ENCODE assay signal across 35 mouse cellular contexts in genomic region chr4:97557585-97557984, GRCm38 (mm10).
"Had no signal": no experiment of that assay in that cellular context is flagged by ENCODE, and none has a peak within 500 bp of the region (broad histone marks: within the 10 kb centered on the region; RNA-seq: fewer than 3 reads in every experiment).

No protein-coding gene starts in this region.

- H3K27me3 ChIP-seq: heart, embryonic 12.5 days; heart, embryonic 13.5 days; heart, embryonic 15.5 days; hindbrain, embryonic 12.5 days; hindbrain, embryonic 13.5 days; hindbrain, embryonic 15.5 days; intestine, embryonic 15.5 days; kidney, embryonic 15.5 days had no signal

- H3K4me3 ChIP-seq: heart, embryonic 10.5 days; heart, embryonic 12.5 days; heart, embryonic 13.5 days; heart, embryonic 15.5 days; hindbrain, embryonic 10.5 days; hindbrain, embryonic 12.5 days; hindbrain, embryonic 13.5 days; hindbrain, embryonic 15.5 days; intestine, embryonic 15.5 days; kidney, embryonic 15.5 days; layer of hippocampus, adult 2 months had no signal

- H3K36me3 ChIP-seq: heart, embryonic 10.5 days; heart, embryonic 12.5 days; heart, embryonic 13.5 days; heart, embryonic 15.5 days; hindbrain, embryonic 10.5 days; hindbrain, embryonic 12.5 days; hindbrain, embryonic 13.5 days; hindbrain, embryonic 15.5 days; intestine, embryonic 15.5 days; kidney, embryonic 15.5 days had no signal

- H3K9ac ChIP-seq: heart, embryonic 12.5 days; heart, embryonic 13.5 days; heart, embryonic 15.5 days; hindbrain, embryonic 12.5 days; hindbrain, embryonic 13.5 days; hindbrain, embryonic 14.5 days; hindbrain, embryonic 15.5 days; intestine, embryonic 15.5 days; kidney, embryonic 15.5 days had no signal

- H3K4me1 ChIP-seq: heart, embryonic 10.5 days; heart, embryonic 12.5 days; heart, embryonic 13.5 days; heart, embryonic 15.5 days; hindbrain, embryonic 12.5 days; hindbrain, embryonic 13.5 days; hindbrain, embryonic 15.5 days; intestine, embryonic 15.5 days; kidney, embryonic 15.5 days had no signal

- ATAC-seq: hindbrain, embryonic 16.5 days; hindbrain, postnatal 0 days; inflammation-experienced regulatory T-cells, adult 6 months; intestine, embryonic 15.5 days; intestine, embryonic 16.5 days; intestine, postnatal 0 days had no signal

- H3K9me3 ChIP-seq: heart, embryonic 10.5 days; heart, embryonic 12.5 days; heart, embryonic 13.5 days; heart, embryonic 15.5 days; hindbrain, embryonic 10.5 days; hindbrain, embryonic 12.5 days; hindbrain, embryonic 13.5 days; hindbrain, embryonic 15.5 days; intestine, embryonic 15.5 days; kidney, embryonic 15.5 days had no signal

- H3K4me2 ChIP-seq: heart, embryonic 11.5 days; heart, embryonic 12.5 days; heart, embryonic 13.5 days; heart, embryonic 15.5 days; hindbrain, embryonic 12.5 days; hindbrain, embryonic 13.5 days; hindbrain, embryonic 14.5 days; hindbrain, embryonic 15.5 days; intestine, embryonic 15.5 days; kidney, embryonic 15.5 days had no signal

- DNase-seq: heart, postnatal 10 days; heart, postnatal 14 days; heart, postnatal 36 days; heart, postnatal 4 days; kidney, adult 11 months; kidney, adult 18-20 months; kidney, adult 2 months; kidney, adult 8-10 months; kidney, adult 9 months; kidney, postnatal 10 days; kidney, postnatal 14 days; kidney, postnatal 25 days; kidney, postnatal 36 days; kidney, postnatal 4 days; layer of hippocampus, adult 9-11 months; layer of hippocampus, postnatal 36 days had no signal

- H3K27ac ChIP-seq: heart, embryonic 10.5 days; heart, embryonic 13.5 days; heart, embryonic 15.5 days; hindbrain, embryonic 10.5 days; hindbrain, embryonic 12.5 days; hindbrain, embryonic 13.5 days; hindbrain, embryonic 14.5 days; hindbrain, embryonic 15.5 days; hindbrain, postnatal 0 days; intestine, embryonic 15.5 days; kidney, embryonic 15.5 days; kidney, postnatal 0 days; layer of hippocampus, adult 2 months had no signal
